ENCODE assay signal across 8 mouse cellular contexts in the genomic region with DNA sequence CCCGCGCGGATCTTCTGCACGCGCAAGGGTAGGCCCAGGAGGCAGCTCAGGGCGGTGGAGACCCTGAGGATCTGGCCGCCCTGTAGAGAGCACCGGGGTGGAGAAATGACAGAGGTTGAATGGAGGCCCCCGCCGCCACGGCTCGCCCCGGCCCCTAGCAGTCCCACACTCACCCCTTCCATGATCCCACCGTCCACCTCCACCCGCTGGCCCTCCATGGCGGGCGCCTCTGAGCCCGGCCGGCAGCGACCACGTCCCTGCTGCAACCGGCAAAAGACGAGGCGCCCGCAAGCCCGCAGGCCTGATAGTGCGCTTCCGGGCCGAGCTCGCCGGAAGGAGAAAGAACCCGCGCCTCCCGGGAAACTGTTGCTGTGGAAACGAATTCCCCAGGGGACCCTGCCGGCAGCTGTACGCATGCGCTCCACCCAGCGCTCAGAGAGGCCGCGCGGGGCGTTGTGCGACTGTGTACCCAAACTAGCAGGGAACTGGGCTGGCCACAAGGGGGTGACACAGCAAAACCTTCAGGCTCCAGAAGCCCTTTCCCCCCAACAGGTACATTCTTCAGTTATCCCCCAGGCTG. TPM values are rescaled to one million over a fixed set of nuclear protein-coding genes. Genes with fewer than 3 reads are reported as not detected.
DNase-seq lines count a peak whose midpoint lies in the region; ATAC-seq lines count a peak whose summit lies in the region.

A gene (minus strand): TSS at position 437 of the 580 bp plus-strand sequence.

- H3K36me3 ChIP-seq in megakaryocyte, embryonic 14.5 days (replicated peaks; ENCODE audit: low read length): peaks cover 40% of the 10 kb centered on the region

- H3K9me3 ChIP-seq in megakaryocyte, embryonic 14.5 days: no peaks in the 10 kb centered on the region

- peaks cover 32% of the 10 kb centered on the region for H3K4me1 ChIP-seq in megakaryocyte, embryonic 14.5 days

- peak; percentile 91 for ATAC-seq in common myeloid progenitor, adult 5-6 weeks (replicated peaks; ENCODE audit: low read depth, poor library complexity, severe bottlenecking)

- no peaks in the 10 kb centered on the region for H3K27me3 ChIP-seq in megakaryocyte, embryonic 14.5 days (replicated peaks)

- DNase-seq in ZHBTc4 (ENCODE audit: low read depth, low spot score): peak; percentile 99
- DNase-seq in gastrocnemius, adult 8-10 months (ENCODE audit: low spot score in 2 of 2): peak; percentile 97 to 98
- peak; percentile 90 for DNase-seq in hindlimb bud, embryonic 11.5 days (ENCODE audit: extremely low spot score, low read depth, low spot score)
- DNase-seq in left cerebral cortex, adult 8-10 months (ENCODE audit: low spot score in 2 of 2): peak; percentile 94 to 95
- peak; percentile 98 to 99 for DNase-seq in right cerebral cortex, postnatal 10 days (ENCODE audit: low spot score in 2 of 2)
- DNase-seq in urinary bladder, postnatal 25 days (ENCODE audit: low spot score): peak; percentile 98

- peak within 1 kb of the TSS; percentile 95 for H3K4me3 ChIP-seq in megakaryocyte, embryonic 14.5 days (replicated peaks)

RNA-seq across cellular contexts. Expression of the gene that starts here (rescaled TPM):
- 37.9 and 38.4 TPM in 2 replicates for total RNA-seq in common myeloid progenitor, adult 5-6 weeks (2017)
- 10 to 100 TPM; 21.7 to 28.9 (median 24.1) TPM for total RNA-seq in gastrocnemius, adult 8-10 months (2022)
- 10 to 100 TPM; 56.7 to 60.9 (median 59.1) TPM for total RNA-seq in left cerebral cortex, adult 8-10 months (2022)
- 39.0 and 44.2 TPM in 2 replicates for polyA plus RNA-seq in megakaryocyte, embryonic 14.5 days (2012; ENCODE audit: insufficient read depth, low replicate concordance)

Comparison
In these comparisons a context has a peak if more than half of its experiments do, and no peak if none do; other contexts are left out.
1. Peak in every context shown above with its lines: DNase-seq, ATAC-seq and H3K4me3 ChIP-seq.